Mouse (Mus musculus) heart, embryonic 14.5 days (tissue): ENCODE measurements around the gene Fam213a. TPM values are rescaled to one million over a fixed set of nuclear protein-coding genes. Genes with fewer than 3 reads are reported as not detected.

Experiments
- ATAC-seq: fragments of 200-750 bp; cut with Nextera tagmentation; 2 replicates; pipeline ENCODE4 v1.8.0; 2017; ENCODE audit warnings: low read depth, moderate TSS enrichment; ENCODE audit not compliant: insufficient number of reproducible peaks, insufficient read depth, low FRiP score
- H3K27ac ChIP-seq, 2 experiments: fragments of 200-500 bp in 1 of 2; fragments of 300-500 bp in 1 of 2; sonication (generic) in 1 of 2; replicated peaks in 1 of 2; 2 replicates each; pipeline ENCODE4 v1.5.1; 2012 to 2014; ENCODE audit warnings: low read depth in 2 of 2, low read length in 2 of 2, control low read depth in 1 of 2, mild to moderate bottlenecking in 1 of 2, mixed read lengths in 1 of 2; ENCODE audit not compliant: control insufficient read depth in 1 of 2, insufficient read depth in 1 of 2
- H3K27me3 ChIP-seq: fragments of 300-500 bp; sonication (generic); 2 replicates; pipeline ENCODE4 v1.6.1; 2014; ENCODE audit warnings: mild to moderate bottlenecking, low read length, control low read depth; ENCODE audit not compliant: control insufficient read depth, insufficient read depth
- H3K36me3 ChIP-seq: fragments of 300-500 bp; sonication (generic); 2 replicates; pipeline ENCODE4 v1.6.1; 2014; ENCODE audit warnings: mild to moderate bottlenecking, control low read depth, low read length, mixed read lengths; ENCODE audit not compliant: control insufficient read depth, insufficient read depth
- H3K4me1 ChIP-seq, 2 experiments: fragments of 200-500 bp in 1 of 2; fragments of 300-500 bp in 1 of 2; sonication (generic) in 1 of 2; 2 replicates each; pipeline ENCODE4 v1.6.1; 2012 to 2014; ENCODE audit warnings: low read length in 2 of 2, control low read depth in 1 of 2, mixed read lengths in 1 of 2; ENCODE audit not compliant: control insufficient read depth in 2 of 2, insufficient read depth in 2 of 2
- H3K4me2 ChIP-seq: fragments of 300-500 bp; sonication (generic); 2 replicates; pipeline ENCODE4 v1.6.1; 2014; ENCODE audit warnings: mild to moderate bottlenecking, low read length
- H3K4me3 ChIP-seq, 2 experiments: fragments of 200-500 bp in 1 of 2; fragments of 300-500 bp in 1 of 2; sonication (generic) in 1 of 2; 2 replicates each; pipeline ENCODE4 v1.5.1; 2012 to 2014; ENCODE audit warnings: low read length in 2 of 2, mild to moderate bottlenecking in 2 of 2, control low read depth in 1 of 2, low read depth in 1 of 2, moderate library complexity in 1 of 2; ENCODE audit not compliant: control insufficient read depth in 1 of 2, insufficient read depth in 1 of 2
- H3K9ac ChIP-seq: fragments of 300-500 bp; sonication (generic); 2 replicates; pipeline ENCODE4 v1.6.1; 2014; ENCODE audit warnings: mild to moderate bottlenecking, low read length
- H3K9me3 ChIP-seq: fragments of 300-500 bp; sonication (generic); 2 replicates; pipeline ENCODE4 v1.6.1; 2016; ENCODE audit warnings: low read length, control low read depth; ENCODE audit not compliant: control insufficient read depth
- WGBS: fragments of 180-500 bp; shearing (Covaris S2); extraction: QIAGEN DNeasy Blood & Tissue Kit; methylation state at CpG from one replicate; pipeline ENCODE4 v1.1.7; 2014; 5-methylcytosine and 5-hydroxymethylcytosine counted together
- polyA plus RNA-seq: library from polyadenylated mRNA; unstranded; fragments of >200 nt; fragmentation: Nextera tagmentation; extraction: Ambion mirVana; gene quantifications from 2 replicates; pipeline ENCODE4 v1.2.1, GENCODE M21; 2014

Fam213a gene
- polyA plus RNA-seq, 1 experiment from 2014 or later, result 46.7 TPM

DNA sequence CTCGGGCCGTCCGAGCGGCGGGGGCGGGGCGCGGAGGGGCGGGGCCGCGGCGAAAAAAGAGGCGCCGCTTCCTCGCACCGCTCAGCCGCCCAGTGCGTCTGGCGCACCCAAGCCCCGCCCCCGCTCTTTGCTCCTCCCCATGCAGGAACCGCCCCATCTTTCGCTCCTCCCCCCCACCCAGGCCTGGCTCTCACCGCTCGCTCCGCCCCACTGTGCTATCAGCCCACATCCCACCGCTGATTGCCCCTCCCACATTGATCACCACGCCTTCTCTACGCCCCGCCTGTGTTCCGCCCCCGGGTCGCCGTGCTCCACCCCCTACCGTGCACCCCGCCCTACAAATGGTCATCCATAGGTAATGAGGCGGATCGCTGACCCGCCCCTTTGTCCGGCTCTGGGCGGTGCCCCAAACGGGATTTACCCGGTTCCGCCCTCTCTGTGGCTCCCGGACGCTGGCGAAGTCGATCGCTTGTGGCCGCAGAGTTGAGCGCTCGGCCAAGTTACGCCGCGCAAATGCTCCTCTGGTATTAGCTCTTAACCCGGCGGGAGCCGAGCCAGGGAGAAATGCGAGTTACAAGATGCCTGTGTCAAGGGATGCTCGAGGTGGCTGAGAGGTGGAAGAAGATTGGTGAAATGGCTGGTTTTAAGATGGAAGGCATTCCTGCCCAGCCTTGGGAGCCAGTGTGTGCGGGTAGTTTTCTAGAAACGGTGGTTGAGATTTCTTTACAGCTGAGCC is 46.6 kb downstream of the Fam213a start:
- peaks cover 9 to 23% of the 10 kb centered on the region in 2 experiments for H3K4me1 ChIP-seq
- H3K27me3 ChIP-seq, result no peaks in the 10 kb centered on the region
- WGBS, result under 1% methylated on average over 49 of the region's 62 CpGs
- peak overlapping the region; percentile 91 to 94 for H3K4me3 ChIP-seq
- ATAC-seq, result peak; percentile 97
- H3K27ac ChIP-seq, result peak overlapping the region; percentile 80 to 85
- peak overlapping the region; percentile 75 for H3K4me2 ChIP-seq
- no peaks in the 10 kb centered on the region for H3K36me3 ChIP-seq
- no peaks in the 10 kb centered on the region for H3K9me3 ChIP-seq
- H3K9ac ChIP-seq, result peak overlapping the region; percentile 94

DNA sequence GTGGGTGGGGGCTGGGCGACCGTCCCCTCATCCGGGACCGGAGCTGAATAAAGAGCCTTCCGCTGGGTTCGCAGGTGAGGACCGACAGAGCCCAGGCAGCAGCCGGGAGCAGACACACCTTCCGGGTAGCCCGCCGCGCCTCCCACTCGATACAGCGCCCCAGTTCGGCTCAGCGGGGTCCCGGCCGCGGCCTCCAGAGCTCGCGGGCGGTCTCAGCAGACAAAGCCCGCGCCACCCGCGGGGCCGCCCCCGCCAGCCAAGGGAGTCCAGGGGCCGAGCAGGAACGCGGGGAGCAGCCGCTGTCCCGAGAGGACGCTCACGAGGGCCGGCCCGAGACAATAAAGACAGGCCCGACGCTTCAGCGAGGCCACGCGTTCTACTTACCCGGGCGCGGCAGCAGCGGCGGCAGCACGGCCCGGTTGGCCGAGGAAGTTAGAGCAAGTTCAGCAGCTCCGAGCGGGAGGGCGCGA is 47.2 kb downstream of the Fam213a start, which contains the start of gene Tspan14:
Gene Tspan14 (minus strand): TSS at position 416 of the 470 bp plus-strand sequence.
- H3K36me3 ChIP-seq, result no peaks in the 10 kb centered on the region
- peaks cover 9 to 27% of the 10 kb centered on the region in 2 experiments for H3K4me1 ChIP-seq
- 1% methylated on average over 47 of the region's 54 CpGs for WGBS
- H3K4me3 ChIP-seq, result peak within 1 kb of the TSS; percentile 91 to 94
- no peaks in the 10 kb centered on the region for H3K9me3 ChIP-seq
- peak; percentile 53 for ATAC-seq
- H3K9ac ChIP-seq, result peak within 1 kb of the TSS; percentile 94
- H3K27me3 ChIP-seq, result no peaks in the 10 kb centered on the region
- H3K4me2 ChIP-seq, result peak within 1 kb of the TSS; percentile 75
- H3K27ac ChIP-seq, result peak within 1 kb of the TSS; percentile 85 to 88

DNA sequence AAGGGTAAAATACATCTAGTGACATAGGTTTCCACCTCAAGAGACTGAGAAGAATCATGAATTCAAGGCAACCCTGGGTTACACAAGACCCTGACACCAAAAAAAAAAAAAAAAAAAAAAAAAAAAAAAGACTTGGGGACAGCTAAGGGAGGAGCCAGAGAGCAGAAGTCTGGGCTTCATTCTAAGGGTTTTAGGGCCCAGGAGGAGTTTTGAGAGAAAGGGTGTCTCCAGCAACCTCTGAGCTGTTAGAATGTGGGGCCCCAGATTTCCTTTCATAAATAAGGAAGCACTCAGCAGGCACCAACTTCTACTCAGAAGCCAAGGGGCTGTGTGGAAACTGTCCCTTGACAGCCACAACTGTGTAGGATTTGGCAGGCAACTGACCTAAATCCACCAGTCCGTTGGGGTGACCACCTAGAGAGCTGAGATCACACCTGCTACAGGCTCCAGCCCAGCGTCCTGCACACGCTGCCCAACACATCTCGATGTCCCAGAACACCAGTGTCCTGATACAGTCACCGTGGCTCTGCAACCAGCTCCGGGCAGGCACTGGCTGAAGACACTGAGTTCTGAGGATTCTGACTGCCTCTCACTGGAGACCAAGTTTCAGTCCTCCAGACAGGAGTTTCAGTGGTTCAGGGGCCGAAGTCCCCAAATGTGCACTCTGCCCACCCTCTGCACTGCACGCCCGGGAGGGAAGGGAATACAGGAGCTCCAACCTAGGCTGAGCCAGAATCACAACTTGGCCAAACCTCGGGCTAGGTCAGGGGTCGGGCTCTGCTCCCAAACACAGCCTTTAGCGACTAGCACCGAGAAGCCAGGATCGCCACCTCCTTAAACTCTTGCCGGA is 47.9 kb downstream of the Fam213a start:
- peak overlapping the region; percentile 75 for H3K4me2 ChIP-seq
- no peaks in the 10 kb centered on the region for H3K27me3 ChIP-seq
- no peaks in the 10 kb centered on the region for H3K36me3 ChIP-seq
- peak overlapping the region; percentile 85 to 88 for H3K27ac ChIP-seq
- ATAC-seq, result no peak
- peaks cover 9 to 27% of the 10 kb centered on the region in 2 experiments for H3K4me1 ChIP-seq
- H3K9me3 ChIP-seq, result no peaks in the 10 kb centered on the region
- peak overlapping the region; percentile 94 for H3K9ac ChIP-seq
- H3K4me3 ChIP-seq, result peak overlapping the region; percentile 91 to 94
- under 1% methylated on average over 15 of the region's 15 CpGs for WGBS

DNA sequence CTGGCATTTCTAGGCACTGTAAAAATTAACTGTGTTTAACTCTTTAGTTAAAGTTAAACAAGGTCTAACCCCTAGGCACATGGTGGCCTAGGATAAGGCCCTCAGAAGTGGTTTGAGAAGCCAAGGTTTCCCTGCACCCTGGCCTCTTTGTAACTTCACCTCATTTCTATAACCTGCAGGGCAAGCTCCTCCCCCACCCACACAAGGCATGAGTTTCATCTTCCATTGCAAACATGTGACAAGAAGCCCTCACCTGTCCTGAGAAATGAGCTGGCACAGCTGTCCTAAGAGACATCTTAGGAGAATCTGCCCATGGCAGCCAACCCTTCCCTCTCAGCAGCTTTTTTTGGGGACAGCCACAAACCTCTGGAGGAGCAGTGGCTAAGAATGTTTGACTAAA is 48.7 kb downstream of the Fam213a start:
- ATAC-seq, result no peak
- no peaks in the 10 kb centered on the region for H3K27me3 ChIP-seq
- H3K27ac ChIP-seq, result no peak overlapping the region
- H3K36me3 ChIP-seq, result no peaks in the 10 kb centered on the region
- peak overlapping the region; percentile 6 to 91; a peak in 3 of 4 replicates for H3K4me3 ChIP-seq
- peaks cover 11 to 34% of the 10 kb centered on the region in 2 experiments for H3K4me1 ChIP-seq
- H3K9me3 ChIP-seq, result no peaks in the 10 kb centered on the region
- H3K9ac ChIP-seq, result peak overlapping the region; percentile 94
- peak overlapping the region; percentile 75 for H3K4me2 ChIP-seq

DNA sequence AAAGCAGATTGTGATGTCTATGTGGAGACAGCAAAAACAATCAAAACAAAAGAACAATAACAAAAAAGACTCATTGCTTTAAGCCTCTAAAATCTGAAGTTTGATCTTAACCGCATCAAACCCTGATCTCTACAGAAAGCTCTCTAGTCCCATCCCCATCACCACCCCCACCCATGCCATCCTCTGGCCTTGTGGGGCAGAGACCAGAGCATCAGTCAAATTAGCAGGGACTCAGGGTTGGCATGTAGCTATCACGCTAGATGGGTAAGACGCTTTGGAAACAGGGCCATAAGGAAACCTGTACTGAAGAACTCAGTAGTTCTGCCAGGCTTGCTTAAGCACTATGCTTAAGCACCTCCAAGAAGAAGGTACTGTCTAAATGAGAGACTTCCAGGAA is 49.4 kb downstream of the Fam213a start:
- 88% methylated on average over 3 of the region's 3 CpGs for WGBS
- H3K4me2 ChIP-seq, result peak overlapping the region; percentile 75
- H3K4me1 ChIP-seq, result peaks cover 17 to 40% of the 10 kb centered on the region in 2 experiments

DNA sequence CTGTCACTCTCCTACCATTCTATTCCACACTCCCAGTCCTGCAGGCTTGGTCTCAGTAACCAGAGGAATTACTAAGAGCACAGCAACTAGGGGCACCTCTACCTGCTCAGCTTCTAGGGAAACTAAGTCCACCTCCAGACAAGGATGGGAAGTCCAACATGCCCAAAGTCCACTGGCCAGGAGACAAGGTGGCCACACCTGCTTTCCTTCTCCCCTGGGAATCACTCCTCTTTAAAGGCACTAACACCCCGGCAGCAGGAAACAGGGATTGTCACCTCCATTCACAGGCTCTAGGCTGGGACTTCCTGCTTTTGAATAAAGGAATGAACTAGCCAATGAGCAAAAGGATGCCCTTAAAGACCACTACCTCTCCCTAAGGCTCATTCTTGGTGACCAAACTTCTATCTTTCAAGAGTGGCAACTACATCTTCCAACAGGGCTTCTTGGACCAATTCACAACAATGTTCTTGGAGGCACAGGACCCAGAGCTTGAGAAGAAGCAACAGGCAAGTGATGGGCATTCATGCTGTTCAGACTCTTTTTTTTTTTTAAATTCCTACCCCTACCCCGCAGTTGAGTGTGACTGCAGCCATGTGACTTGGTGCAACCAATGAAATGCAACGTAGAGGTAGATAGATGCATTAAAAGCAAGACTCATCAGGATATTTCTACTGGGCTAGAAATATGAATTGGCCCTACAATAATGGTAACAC is 49.9 kb downstream of the Fam213a start:
- Histone ChIP-seq H3K36me3 (no peaks in the 10 kb centered on the region), H3K9ac (no peak overlapping the region), H3K4me3 (no peak overlapping the region), H3K27ac (no peak overlapping the region), H3K4me2 (peak overlapping the region; percentile 75), H3K9me3 (no peaks in the 10 kb centered on the region), H3K27me3 (no peaks in the 10 kb centered on the region), H3K4me1 (peaks cover 22 to 46% of the 10 kb centered on the region in 2 experiments)
- no peak for ATAC-seq
- WGBS, result 57% methylated on average over 3 of the region's 3 CpGs

More for the DNA sequence above, 49.4 kb downstream of the Fam213a start:
- no peaks in the 10 kb centered on the region for H3K36me3 ChIP-seq
- H3K9ac ChIP-seq, result no peak overlapping the region
- no peak overlapping the region for H3K27ac ChIP-seq
- H3K9me3 ChIP-seq, result no peaks in the 10 kb centered on the region
- no peaks in the 10 kb centered on the region for H3K27me3 ChIP-seq
- no peak for ATAC-seq
- no peak overlapping the region for H3K4me3 ChIP-seq
